Mouse (Mus musculus) 3134 (cell line): ENCODE results near the gene Paxx.
"Not testable (repeated sequence)": the region's sequence is repeated elsewhere in the genome, so short reads cannot be mapped to it uniquely, and the experiment has no call there.

Source experiments
- DNase-seq: peaks from one replicate; pipeline ENCODE4 v3.0.0-alpha.2; 2011; ENCODE audit warnings: low spot score; ENCODE audit not compliant: insufficient read length; ENCODE audit errors: extremely low read depth

Gene Paxx

GRCm38 (mm10) chr2:25413436-25413835 lies 47.5 kb downstream of the Paxx start:
- not testable (repeated sequence) for DNase-seq

- DNase-seq, result no peak
Observed at GRCm38 (mm10) chr2:25408908-25409307, 52.0 kb downstream of the Paxx start.
